Mouse (Mus musculus): Measurements from ENCODE around the gene Ltb.

Gene Ltb

DNA sequence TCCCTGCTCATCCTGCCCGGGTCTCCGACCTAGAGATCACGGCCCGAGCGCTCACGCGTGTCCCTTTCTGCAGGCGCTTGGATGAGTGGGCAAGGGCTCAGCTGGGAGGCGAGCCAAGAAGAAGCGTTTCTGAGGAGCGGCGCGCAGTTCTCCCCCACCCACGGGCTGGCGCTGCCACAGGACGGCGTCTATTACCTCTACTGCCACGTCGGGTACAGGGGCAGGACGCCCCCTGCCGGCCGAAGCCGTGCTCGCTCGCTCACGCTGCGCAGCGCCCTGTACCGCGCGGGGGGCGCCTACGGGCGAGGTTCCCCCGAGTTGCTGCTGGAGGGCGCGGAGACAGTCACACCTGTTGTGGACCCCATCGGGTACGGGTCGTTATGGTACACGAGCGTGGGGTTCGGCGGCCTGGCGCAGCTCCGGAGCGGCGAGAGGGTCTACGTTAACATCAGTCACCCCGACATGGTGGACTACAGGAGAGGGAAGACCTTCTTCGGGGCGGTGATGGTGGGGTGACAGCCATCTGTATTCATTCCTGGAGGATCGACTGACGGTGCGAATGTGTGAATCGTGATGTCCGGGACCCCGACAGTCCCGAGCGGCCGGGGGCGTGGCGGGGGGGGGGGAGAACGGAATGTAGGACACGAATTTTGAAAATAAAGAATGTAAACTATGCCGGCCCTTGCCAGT lies 1.5 kb downstream of the Ltb start:
- peak; percentile 87 for DNase-seq

DNA sequence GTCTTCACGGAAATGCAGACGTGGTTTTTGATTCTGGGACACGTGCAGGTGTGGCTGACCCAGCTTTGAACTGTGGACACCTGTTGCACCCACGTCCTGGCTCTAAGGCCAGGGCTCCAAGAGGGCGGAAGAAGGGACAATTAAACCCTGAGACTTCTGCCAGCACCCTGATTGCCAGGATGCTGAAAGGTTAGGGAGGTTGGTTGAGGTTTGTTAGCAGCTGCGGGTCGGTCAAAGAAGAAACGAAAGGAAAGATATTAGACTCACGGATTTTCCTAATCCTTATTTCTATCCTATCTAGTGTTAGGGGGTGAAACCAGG lies 2.0 kb downstream of the Ltb start:
- DNase-seq: no peak

DNA sequence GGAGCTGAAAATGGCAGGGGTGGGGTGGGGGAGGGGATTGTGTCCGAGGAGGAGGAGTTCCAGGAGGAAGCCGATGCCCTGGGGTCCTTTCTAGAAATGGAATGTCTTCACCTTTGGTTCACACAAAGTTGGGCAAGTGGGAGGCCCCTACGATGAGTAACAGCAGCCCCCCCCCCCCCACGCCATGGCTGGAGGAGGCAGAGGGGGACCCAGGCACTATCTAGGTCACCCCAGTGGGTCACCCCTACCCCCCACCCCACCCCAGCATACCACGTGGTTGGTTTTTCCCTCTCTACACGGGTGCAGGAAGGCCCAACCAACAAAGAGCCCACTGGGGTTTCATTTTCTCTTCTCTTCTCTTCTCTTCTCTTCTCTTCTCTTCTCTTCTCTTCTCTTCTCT lies 2.9 kb downstream of the Ltb start:
- no peak for DNase-seq

DNA sequence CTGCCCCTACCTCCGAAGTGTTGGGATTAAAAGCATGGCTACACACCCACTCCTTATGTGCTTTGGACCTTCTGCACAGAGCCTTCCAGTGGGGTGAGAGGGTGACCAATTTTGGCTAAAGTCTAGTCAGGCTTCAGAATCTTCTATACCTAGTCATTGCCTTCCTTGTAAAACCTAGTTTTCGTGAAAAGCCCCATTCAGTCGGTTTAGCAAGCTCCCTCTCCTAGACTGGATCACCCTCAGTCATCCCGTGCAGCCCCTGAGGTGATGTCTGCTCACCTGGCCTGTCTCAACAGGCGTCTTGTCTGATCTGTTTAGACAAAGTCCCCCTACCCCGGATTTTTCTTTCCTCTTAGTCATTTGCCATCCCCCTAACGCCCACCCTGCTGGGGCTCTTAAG lies 3.8 kb downstream of the Ltb start:
- no peak for DNase-seq

DNA sequence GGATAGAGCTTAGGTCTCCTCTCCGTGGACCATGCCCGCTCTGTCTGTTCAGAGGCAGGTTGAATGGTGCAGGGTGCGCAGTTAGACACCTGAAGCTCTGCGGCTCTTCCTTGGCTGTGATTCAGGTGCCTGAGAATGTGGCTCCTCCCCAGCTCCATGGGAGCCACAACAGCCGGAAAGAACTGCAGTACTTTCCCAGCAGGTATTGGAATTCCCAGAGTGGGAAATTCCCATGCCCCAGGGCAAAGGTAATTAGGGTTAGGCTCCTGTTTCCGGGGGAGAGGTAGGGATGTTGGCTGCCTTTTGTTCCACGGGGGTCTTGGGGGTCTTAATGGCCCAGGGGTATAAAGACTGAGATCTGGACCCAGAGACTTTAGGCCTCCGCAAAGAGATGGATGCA lies 4.7 kb downstream of the Ltb start:
- DNase-seq: no peak

DNA sequence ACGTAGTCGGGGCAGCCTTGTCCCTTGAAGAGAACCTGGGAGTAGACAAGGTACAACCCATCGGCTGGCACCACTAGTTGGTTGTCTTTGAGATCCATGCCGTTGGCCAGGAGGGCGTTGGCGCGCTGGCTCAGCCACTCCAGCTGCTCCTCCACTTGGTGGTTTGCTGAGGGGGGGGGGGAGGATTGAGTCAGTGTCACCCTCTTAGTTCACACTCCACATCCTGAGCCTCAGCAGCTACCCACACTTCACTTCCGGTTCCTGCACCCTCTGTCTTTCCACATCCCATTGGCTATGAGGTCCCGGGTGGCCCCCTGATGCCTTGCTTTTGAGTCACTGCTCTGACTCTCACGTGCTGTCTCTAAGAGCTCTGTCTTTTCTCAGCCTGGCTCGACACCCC lies 6.2 kb downstream of the Ltb start:
- DNase-seq: peak; percentile 65

DNA sequence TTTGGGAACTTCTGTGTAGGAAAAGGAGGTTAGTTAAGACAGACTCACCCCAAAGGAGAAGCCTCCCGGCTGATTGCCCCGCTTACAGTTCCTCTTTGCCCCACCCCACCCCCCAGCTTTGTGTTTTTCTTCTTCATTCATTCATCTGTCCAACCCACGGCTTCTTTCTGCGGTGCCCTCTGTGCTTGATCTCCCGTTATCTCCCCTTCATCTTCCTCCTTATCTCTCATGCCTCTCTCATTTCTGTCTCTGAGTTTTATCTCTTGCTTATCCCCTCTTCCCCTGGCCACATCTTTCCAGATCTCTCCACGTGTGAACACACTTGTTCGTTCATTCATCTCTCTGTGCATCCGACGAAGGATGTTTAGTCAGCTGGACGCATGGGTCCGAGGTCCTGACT lies 6.9 kb downstream of the Ltb start:
- DNase-seq: no peak

DNA sequence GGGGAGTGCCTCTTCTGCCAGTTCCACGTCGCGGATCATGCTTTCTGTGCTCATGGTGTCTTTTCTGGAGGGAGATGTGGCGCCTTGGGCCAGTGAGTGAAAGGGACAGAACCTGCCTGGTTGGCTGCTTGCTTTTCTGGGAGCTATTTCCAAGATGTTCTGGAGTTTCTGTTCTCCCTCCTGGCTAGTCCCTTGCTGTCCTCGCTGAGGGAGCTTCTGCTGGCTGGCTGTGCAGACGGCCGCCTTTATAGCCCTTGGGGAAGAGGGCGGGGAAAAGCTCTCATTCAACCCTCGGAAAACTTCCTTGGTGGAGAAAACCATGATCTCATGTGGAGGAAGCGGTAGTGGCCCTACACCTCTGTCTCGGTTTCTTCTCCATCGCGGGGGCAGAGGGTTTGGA lies 7.5 kb downstream of the Ltb start, which contains the start of gene Tnf:
TSS of gene Tnf (minus strand) at position 221 of the 400 bp plus-strand sequence.
- peak; percentile 73 for DNase-seq

DNA sequence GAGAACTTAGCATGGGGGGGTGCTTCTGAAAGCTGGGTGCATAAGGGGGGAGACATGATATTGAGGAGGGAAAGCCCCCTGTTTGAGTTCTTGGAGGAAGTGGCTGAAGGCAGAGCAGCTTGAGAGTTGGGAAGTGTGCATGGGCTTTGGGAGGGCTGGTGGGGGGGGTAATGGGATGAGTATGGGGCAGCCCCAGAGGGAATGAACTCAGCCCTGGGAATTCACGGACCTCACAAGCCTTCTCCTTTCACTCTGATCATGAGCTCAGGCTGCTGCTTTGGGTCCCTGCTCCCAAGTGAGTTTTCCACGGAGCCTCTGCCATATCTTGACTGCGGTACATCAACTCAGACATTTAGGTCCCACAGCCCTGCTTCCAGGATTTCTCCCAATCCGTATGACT lies 8.2 kb downstream of the Ltb start:
- no peak for DNase-seq

DNA sequence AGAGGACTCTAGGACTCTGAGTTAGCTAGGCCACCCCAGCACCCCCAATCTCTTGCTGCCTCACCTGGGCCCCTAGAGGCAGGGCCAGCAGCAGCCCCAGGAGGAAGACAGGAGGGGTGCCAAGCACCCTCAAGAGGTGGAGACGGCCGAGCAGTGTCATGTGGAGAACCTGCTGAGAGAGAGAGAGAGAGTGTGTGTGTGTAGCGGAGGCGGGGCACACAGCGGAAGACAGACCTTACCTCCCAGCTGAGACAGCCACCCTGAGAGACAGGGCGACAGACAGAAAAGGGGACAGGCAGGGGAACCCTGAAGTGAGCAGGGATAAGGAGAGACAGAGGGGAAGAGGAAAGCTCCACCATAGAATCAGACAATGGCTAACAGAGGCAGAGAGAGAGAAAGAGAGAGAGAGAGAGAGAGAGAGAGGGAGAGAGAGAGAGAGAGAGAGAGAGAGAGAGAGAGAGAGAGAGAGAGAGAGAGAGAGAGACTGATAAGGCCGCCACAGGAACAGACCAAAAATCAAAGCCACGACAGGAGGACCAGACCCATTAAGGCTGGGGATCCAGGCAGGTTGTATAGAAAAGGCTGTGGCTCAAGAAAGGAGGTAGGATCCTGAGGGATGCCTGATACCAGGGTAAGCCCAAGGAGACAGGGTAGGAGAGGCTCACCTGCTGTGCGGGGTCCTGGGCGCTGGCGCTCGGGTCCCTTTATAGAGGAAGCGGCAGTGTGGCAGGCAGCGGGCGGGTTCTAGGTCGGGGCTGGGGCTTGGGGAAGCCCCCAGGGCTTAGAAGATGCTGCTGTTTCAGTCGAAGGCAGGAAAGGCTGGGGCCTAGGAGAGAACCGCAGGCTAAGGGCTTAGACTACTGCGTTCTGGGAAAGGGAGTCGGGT lies 10.5 kb downstream of the Ltb start, which contains the start of gene Lta:
TSS of gene Lta (minus strand) at position 858 of the 886 bp plus-strand sequence.
- DNase-seq: peak; percentile 45

DNA sequence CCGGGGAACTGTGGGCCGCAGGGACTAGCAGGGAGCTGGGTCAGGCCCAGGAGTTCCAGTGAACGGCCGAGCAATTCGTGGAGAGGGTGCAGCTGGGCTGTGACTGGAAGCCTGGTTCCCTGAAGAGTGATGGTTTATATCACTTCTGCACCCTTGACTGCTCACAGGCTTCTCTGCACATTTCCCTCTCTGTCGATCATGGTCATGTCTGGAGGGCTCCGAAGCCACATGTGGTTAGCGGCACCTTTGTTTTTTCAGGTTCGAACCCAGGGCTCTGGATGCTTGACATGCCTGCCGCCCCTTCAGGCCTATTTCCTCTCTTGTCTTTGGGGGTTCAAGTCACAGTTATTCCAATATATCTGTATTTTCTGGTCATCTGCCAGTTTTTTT lies 11.1 kb downstream of the Ltb start:
- no peak for DNase-seq

DNA sequence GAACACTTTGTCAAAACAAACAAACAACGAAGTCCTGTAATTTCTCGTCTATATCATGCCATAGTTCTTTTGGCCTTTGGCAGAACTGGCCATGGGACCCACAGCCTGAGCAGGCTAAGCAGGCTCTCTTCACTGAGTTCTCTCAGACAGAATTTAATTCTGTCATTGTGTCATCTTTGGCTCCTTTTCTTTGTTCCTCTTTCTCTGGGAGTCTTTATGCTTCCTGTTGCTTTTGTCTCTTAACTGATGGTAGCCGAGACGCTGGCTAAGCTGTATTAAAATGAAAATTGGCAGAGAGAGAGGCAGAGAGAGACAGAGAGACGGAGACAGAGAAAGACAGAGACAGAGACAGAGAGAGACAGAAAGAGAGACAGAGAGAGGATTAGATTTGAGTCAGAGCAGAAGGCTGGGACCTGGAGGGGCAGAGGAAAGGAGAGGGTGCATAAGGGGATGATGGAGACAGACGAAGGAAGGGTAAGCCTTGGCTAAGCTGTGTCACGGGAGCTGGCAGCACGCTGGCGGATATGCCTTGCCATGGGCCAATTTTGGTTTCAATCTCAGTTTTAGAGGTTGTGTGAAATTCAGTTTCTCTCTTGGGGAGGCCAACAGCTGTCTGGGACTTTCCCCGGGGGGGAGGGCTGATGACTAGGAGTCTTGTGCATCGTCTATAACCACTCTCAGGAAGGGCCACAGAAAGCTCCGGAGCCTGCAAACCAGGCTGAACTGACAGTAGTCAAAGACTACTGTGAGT lies 15.7 kb downstream of the Ltb start:
- peak; percentile 48 for DNase-seq

DNA sequence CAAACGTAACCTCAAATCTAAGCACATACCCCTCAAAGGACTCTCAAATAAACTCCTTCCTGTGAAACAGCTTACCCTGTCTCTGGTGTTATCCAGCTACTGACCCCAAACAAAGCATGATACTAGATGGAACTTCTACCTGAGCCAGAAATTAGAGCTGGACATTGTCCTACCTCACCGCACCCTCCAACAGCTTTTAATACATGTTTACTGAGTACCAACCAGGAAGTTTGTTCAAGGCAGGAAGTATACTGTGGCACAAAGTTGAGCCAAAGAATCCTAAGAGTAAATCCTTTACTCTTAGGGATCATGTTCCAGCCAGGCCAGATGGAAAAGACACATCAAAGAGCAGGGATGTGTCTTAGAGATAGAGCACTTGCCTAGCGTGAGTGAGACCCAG lies 16.4 kb downstream of the Ltb start:
- DNase-seq: no peak

DNA sequence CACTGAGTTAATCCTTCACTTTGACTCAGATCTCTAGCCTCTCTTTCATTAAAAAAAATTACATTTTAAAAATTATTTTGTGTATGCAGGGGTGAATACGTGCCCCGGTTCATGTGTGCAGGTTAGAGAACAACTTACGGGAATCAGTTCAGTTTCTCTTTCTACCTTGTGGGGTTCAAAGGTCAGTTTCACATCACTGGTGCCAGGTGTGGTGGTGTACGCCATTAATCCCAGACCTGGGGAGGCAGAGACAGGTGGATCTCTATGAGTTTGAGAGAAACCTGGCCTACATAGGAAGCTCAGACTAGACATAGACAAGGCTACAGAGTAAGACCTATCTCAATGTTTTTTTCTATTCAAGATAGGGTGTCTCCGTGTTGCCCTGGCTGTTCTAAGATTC lies 18.8 kb downstream of the Ltb start:
- DNase-seq: no peak

DNA sequence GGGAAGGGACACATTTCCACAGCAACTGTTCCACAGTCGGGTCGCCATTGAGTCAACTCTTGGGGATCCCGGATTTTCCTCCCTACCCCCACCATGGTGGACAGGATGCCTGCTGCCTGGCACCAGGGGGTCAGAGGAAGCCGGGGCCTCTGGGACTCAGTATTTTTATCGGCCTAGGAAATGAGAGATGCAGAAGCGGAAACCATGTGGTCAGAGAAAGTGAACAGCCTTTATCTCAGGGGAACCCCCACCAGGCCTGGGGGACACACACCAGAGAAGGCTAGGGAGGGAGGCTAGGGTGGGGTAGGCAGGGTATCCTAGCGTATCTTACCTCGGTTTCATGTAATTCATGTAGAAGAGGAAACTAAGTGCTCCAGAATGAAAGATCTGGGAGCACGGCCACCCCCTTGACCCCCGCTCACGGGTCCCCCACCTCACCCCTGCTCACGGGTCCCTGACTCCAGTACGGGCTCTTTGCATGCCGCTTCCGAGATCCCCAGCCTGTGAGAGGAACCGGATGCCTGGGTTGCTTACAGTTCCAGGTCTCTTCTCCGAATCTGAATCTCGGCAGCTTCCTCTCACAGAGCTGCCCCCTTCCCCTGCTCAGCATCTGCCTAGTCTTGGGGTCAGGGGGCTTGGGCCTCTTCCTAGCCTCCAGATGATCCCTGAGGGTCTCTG lies 24.4 kb downstream of the Ltb start:
- peak; percentile 67 for DNase-seq

DNA sequence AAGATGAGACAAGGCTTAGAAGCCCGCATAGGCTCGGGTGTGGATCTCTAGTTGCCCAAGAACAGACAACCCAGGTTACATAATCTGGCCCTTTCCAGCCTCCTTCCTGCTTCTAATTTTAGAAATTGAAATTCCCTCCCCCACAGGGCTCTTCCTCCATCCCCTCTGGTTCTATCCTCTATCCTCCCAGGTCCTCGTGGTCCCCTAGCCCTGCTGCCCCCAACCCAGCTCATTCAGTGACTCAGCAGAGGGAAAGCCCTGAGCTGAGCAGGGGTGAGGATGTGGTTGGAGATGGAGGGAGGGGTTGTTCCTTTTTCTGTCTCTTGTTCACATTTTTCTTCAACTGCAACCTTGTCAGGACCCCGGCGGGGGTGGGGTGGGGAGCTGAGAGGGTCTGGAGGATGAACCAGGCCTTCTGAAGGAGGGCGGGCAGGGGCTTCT lies 25.4 kb downstream of the Ltb start:
- DNase-seq: peak; percentile 59

DNA sequence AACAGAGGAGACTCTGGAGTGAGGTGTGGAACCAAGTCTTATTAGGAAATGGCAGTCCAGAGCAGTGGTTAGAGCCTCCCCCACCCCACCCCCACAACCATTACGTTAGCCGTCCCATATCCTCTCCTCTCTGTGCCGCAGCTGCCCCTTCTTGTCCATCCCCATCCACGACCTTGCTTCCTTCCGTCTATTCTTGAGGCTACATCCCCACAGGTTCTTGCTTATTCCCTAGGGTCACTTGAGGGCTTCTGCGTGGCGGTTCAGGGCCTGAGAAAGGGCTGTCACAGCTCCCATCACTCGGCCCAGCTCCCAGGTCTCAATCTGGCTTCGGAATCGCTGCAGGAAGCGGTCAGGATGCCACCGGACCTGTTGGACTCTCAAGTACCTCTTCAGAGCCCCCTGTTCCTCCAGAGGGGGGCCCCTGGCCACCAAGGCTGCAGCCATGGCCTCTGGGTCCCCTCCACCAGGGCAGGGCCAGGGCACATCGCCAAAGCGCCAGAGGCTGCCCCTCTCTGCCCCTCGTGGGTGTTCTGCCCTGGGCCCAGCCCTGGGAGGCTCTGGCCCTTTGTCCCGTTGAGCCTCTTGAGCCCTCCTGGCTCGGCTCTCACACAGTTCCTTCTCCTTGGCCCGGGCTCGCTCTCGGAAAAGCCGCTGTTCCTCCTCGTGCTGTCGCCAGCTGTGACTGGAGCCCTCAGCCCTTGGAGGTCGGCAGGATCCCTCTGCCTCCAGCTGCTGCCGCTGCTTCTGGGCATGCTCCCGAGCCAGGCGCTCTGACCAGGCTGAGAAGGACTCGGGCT lies 26.1 kb downstream of the Ltb start, which contains the start of gene Gm16181:
TSS of gene Gm16181 (plus strand) at position 679 of the 797 bp plus-strand sequence.
- peak; percentile 52 for DNase-seq

DNA sequence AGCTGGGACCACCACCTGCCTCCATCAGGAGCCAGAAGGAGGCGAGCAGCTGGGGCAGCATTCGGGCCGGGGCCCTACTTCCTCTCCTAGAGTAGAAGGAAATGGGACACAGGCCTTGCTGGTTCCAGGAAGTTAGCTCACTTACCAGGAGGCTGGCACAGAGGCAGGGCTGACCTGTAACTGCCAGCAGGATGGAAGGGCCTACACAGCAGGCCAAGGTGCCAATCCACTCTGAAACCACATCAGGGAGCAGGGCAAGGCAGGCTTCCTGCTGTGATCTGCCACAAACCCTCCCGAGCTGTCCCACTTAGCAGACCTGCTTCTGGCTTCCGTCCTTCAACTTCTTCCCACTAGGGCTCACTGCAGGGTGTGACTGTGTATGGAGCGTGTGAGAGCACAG lies 28.1 kb downstream of the Ltb start:
- DNase-seq: peak; percentile 63

DNA sequence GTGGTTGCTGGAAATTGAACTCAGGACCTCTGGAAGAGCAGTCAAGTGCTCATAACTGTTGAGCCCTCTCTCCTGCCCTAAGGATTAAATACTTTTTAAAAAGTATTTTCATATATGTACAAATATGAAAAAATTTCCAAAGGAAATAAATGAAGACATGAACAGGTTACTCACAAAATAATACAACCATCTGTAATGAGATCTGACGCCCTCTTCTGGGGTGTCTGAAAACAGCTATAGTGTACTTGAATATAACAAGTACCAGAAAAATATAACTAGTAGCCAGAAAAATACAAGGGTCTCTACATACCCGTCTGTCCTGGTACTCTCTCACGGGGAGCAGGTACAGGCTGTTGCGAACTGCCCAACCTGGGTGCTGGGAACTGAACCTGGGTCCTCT lies 30.4 kb downstream of the Ltb start:
- DNase-seq: no peak

DNA sequence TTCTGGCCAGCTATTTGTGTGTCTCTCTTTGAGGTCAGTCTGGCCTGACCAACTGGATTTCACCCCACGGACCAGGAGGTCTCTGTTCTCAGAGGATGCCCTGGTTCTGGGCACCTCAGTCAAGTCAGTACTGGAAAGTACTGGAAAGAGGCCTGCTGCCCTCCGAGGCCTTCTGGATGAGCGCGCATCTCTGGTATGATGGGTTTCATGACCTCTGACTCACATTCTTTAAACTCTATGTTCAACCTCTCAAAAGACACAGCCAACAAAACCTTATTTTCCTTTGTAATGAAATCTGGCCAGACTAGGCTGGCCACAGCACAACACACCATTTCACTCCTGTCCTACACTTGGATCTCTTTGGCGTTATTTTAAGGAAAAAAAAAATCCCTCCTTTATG lies 31.2 kb downstream of the Ltb start:
- DNase-seq: no peak

DNA sequence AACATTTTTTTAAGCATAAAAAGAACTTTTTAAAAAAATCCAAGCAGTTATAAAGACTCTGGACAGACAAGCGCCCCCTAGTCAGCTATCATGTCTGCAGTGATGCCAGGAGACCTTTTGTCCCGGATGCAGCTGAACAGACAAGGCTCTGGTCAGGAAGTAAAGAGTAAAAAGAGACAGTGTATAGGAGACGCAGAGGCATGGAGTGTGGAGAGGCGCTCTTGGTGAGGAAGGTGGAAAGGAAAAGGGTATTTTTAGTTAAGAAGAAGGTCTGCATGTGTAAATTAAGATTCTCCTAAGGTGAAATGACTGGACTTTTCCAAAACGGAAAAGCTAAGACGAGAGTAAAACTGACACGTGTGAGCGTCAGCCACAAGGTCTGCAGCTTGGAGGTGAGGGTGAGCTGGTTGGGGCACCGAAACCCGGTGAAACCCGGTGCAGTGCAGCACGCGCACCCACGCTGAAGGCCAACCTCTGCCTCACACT lies 32.4 kb downstream of the Ltb start:
- DNase-seq: no peak

DNA sequence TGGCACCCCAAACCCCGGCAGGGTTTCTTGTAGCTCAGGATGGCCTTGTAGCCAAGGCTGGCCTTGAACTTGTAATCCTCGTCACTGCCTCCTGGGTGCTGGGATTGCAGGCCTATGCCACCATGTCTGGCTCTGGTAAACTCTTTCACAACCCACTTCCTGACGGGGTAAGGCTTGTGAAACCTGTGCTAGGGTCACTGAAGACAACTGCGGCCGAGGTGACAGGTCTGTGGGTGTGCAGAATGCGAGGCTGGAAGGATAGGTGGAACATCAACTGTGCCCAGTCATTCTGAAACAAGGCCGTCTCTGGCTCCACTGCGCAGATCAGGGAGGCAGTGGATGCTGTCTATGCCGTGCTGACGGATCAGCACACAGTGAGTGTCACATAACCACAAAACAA lies 36.8 kb downstream of the Ltb start:
- no peak for DNase-seq

Measured in lung, postnatal 36 days (tissue).